Mouse (Mus musculus): ENCODE results near the gene Atp6v0d1.

- TF ChIP-seq CTCF (IDR thresholded peaks at IDR 0.05; ENCODE audit: low read depth) (peak; percentile 74), EP300 (optimal IDR thresholded peaks at IDR 0.05) (no peak)
These were observed 69.2 kb downstream of the Atp6v0d1 start, which contains the start of gene Zdhhc1 for GRCm38 (mm10) chr8:105496439-105497180.
